Mouse (Mus musculus) heart, adult 9 months (tissue): Measurements from ENCODE around the gene Kif1b.

ENCODE experiments used
- DNase-seq, 2 experiments: peaks; one replicate each; pipeline ENCODE4 v3.0.0; 2022; ENCODE audit warnings: low spot score in 2 of 2

The Kif1b gene

GRCm38 (mm10) chr4:149138515-149138914 lies 169.0 kb downstream of the Kif1b start:
- no peak for DNase-seq

DNA sequence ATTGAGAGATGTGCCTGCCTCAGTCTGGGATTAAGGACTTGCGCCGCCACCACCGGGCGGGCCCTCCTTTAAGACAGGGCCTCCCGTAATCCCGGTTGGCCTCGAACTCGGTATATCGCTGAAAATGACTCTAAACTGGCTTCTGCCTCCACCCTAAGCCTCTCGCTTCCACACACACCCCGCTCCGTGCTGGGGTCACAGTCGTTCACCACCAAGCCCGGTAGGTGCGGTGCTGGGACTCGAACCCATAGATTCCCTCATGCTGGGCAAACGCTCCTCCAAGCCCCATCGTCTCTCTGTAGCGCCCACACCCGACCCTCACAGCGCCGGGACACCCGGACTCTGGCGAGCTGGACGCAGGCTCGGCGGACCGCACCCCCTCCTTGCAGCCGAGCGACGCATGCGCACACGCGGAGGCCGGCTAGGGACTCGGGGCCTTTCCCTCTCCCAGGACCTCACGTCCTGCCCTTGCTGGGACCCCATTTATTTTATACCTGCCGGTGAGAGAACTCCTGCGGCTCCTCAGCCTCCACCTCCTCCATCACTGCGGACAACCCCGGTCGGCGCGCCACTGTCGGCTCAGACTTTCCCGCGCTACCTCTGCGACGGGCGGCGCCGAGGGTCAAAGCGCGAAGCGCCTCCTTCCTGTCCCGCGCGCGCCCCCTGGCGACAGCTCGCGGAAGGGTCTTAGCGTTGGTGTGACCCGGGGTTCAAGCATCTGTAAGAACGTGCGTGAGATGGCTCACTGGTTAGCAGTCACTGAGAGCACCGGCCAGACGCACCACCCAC lies 170.3 kb downstream of the Kif1b start, which contains the start of gene Cenps:
Cenps (minus strand) TSS at position 648 of the 789 bp plus-strand sequence.
- DNase-seq, result peak; percentile 77 to 86

- no peak for DNase-seq
Measured at GRCm38 (mm10) chr4:149136116-149136850, 171.2 kb downstream of the Kif1b start.

DNA sequence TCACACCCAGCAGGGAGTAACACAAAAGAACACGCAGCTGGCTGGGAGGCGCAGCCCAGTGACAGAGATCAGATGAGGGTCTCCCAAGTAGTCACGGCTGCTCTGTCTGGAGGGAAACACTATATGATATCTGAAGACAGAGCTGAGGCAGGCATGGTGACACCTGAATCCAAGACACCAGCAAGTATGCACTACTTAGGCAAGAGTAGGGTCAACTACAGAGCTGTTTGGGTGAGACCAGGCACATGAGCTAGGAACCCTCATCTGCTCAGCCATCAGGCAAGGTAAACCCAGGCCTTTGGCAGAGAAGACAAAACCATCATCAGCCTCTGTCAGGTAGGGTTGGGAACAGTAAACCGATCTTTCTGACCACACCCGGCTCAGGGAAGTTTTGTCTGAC lies 174.1 kb downstream of the Kif1b start:
- DNase-seq, result no peak

- no peak for DNase-seq
Measured at GRCm38 (mm10) chr4:149131789-149132565, 175.5 kb downstream of the Kif1b start.

GRCm38 (mm10) chr4:149131021-149131752 lies 176.3 kb downstream of the Kif1b start:
- no peak for DNase-seq

- no peak for DNase-seq
Measured at GRCm38 (mm10) chr4:149128467-149128866, 179.0 kb downstream of the Kif1b start.

DNA sequence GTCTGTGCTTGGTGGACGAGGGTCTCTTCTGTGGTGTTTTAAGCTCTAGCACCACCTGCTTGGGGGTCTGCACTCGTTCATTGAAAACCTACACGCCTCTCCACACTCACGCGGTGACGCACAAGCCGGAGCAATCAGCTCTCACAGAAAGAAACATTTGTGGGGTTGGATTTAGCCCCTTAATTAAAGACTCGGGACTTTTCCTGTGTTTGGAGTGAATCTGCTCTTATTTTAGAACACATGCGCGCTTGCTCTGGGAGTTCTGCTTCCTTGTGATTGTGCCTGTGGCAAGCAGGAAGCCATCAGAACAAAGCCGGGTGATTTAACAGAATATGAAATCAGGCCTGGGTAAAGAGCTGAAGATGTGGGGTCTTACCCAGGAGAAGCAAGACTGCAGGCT lies 180.8 kb downstream of the Kif1b start, which contains the start of gene Cort:
Cort (minus strand) TSS at position 101 of the 400 bp plus-strand sequence.
- DNase-seq, result no peak
